Mouse (Mus musculus): ENCODE data around the gene Usp54.
A peak's percentile ranks its signal among the peaks of the same experiment; 100 is the strongest.

Usp54 gene

GRCm38 (mm10) chr14:20607396-20608126, 33.3 kb downstream of the Usp54 start:
- DNase-seq: peak; percentile 10 to 49

GRCm38 (mm10) chr14:20601287-20601686, 39.6 kb downstream of the Usp54 start:
- DNase-seq: no peak

- DNase-seq: no peak
Observed at GRCm38 (mm10) chr14:20600203-20600602, 40.7 kb downstream of the Usp54 start.

- no peak for DNase-seq
Observed at GRCm38 (mm10) chr14:20599542-20599941, 41.3 kb downstream of the Usp54 start.

GRCm38 (mm10) chr14:20595781-20596180, 45.1 kb downstream of the Usp54 start:
- no peak for DNase-seq

GRCm38 (mm10) chr14:20587458-20587857, 53.4 kb downstream of the Usp54 start:
- no peak for DNase-seq

GRCm38 (mm10) chr14:20578822-20579407, 61.9 kb downstream of the Usp54 start:
- DNase-seq: peak in 1 of 2 experiments; percentile 13

- peak; percentile 65 to 86 for DNase-seq
Observed at GRCm38 (mm10) chr14:20576179-20576578, 64.7 kb downstream of the Usp54 start.

- DNase-seq: peak; percentile 6 to 60
Observed at GRCm38 (mm10) chr14:20573196-20573595, 67.7 kb downstream of the Usp54 start.

- no peak for DNase-seq
Observed at GRCm38 (mm10) chr14:20565256-20566021, 75.4 kb downstream of the Usp54 start.

- DNase-seq: peak; percentile 31 to 49
Observed at GRCm38 (mm10) chr14:20564692-20565091, 76.2 kb downstream of the Usp54 start.

- no peak for DNase-seq
Observed at GRCm38 (mm10) chr14:20561897-20562296, 79.0 kb downstream of the Usp54 start.

- DNase-seq: peak in 1 of 2 experiments; percentile 49
Observed at GRCm38 (mm10) chr14:20550136-20550535, 90.7 kb downstream of the Usp54 start.

GRCm38 (mm10) chr14:20546415-20546814, 94.4 kb downstream of the Usp54 start, which contains the start of gene Ppp3cb:
TSS of gene Ppp3cb (minus strand) at chr14:20546573.
- DNase-seq: peak; percentile 86 to 94

- peak; percentile 89 to 97 for DNase-seq
Observed at GRCm38 (mm10) chr14:20545529-20546331, 95.1 kb downstream of the Usp54 start.

GRCm38 (mm10) chr14:20544467-20545411, 96.1 kb downstream of the Usp54 start:
- DNase-seq: no peak

GRCm38 (mm10) chr14:20529643-20530042, 111.2 kb downstream of the Usp54 start:
- no peak for DNase-seq

GRCm38 (mm10) chr14:20520179-20520578, 120.7 kb downstream of the Usp54 start:
- no peak for DNase-seq

- DNase-seq: peak in 1 of 2 experiments; percentile 34
Observed at GRCm38 (mm10) chr14:20508424-20508823, 132.4 kb downstream of the Usp54 start.

- no peak for DNase-seq
Observed at GRCm38 (mm10) chr14:20502966-20503365, 137.9 kb downstream of the Usp54 start.

GRCm38 (mm10) chr14:20499982-20500381, 140.9 kb downstream of the Usp54 start:
- DNase-seq: no peak
